Mouse (Mus musculus): ENCODE results near the gene Pard3b.

GRCm38 (mm10) chr1:62278586-62278985, 640.0 kb downstream of the Pard3b start:
- TF ChIP-seq CTCF (IDR thresholded peaks at IDR 0.05; ENCODE audit: low read depth, low read length) (no peak), POLR2A (IDR thresholded peaks at IDR 0.05; ENCODE audit: borderline replicate concordance, low read depth, low read length) (no peak)

Measured in bone marrow macrophage, adult 2 months (primary cell).